Mouse (Mus musculus) forebrain, embryonic 12.5 days (tissue): ENCODE measurements around the gene Rasgef1b. TPM values are rescaled to one million over a fixed set of nuclear protein-coding genes. Genes with fewer than 3 reads are reported as not detected.
A peak's percentile ranks its signal among the peaks of the same experiment; 100 is the strongest.

ENCODE experiments used
- ATAC-seq: fragments of 200-750 bp; cut with Nextera tagmentation; 2 replicates; pipeline ENCODE4 v1.8.0; 2017; ENCODE audit warnings: moderate TSS enrichment; ENCODE audit not compliant: low FRiP score
- H3K27ac ChIP-seq: fragments of 300-500 bp; sonication (generic); 2 replicates; pipeline ENCODE4 v1.5.1; 2016; ENCODE audit warnings: mild to moderate bottlenecking
- H3K27me3 ChIP-seq: fragments of 300-500 bp; sonication (generic); 2 replicates; pipeline ENCODE4 v1.6.1; 2016; ENCODE audit warnings: mild to moderate bottlenecking
- H3K36me3 ChIP-seq: fragments of 300-500 bp; sonication (generic); replicated peaks from 2 replicates; pipeline ENCODE4 v1.6.1; 2016; ENCODE audit warnings: mild to moderate bottlenecking
- H3K4me1 ChIP-seq: fragments of 300-500 bp; sonication (generic); 2 replicates; pipeline ENCODE4 v1.6.1; 2016
- H3K4me2 ChIP-seq: fragments of 300-500 bp; sonication (generic); 2 replicates; pipeline ENCODE4 v1.6.1; 2016; ENCODE audit warnings: mild to moderate bottlenecking, moderate library complexity
- H3K4me3 ChIP-seq: fragments of 300-500 bp; sonication (generic); replicated peaks from 2 replicates; pipeline ENCODE4 v1.5.1; 2016; ENCODE audit warnings: mild to moderate bottlenecking
- H3K9ac ChIP-seq: fragments of 300-500 bp; sonication (generic); 2 replicates; pipeline ENCODE4 v1.6.1; 2016; ENCODE audit warnings: mild to moderate bottlenecking
- H3K9me3 ChIP-seq: fragments of 300-500 bp; sonication (generic); 2 replicates; pipeline ENCODE4 v1.6.1; 2016
- WGBS: fragments of 180-500 bp; shearing (Covaris S2); methylation state at CpG from one replicate; pipeline ENCODE4 v1.1.7; 2016; 5-methylcytosine and 5-hydroxymethylcytosine counted together
- polyA plus RNA-seq: library from polyadenylated mRNA; unstranded; fragments of >200 nt; fragmentation: Nextera tagmentation; extraction: Ambion mirVana; gene quantifications from 2 replicates; pipeline ENCODE4 v1.2.1, GENCODE M21; 2016

The Rasgef1b gene
- polyA plus RNA-seq, 1 experiment from 2014 or later: 36.6 TPM

- Histone ChIP-seq H3K4me2 (no peak overlapping the region), H3K9me3 (no peaks in the 10 kb centered on the region), H3K4me3 (no peak overlapping the region), H3K27me3 (peaks cover 18% of the 10 kb centered on the region; the same call in 1 of the 2 replicates), H3K27ac (0 out of 2 replicates have a peak overlapping the region, but pooled peaks have one; percentile 36), H3K36me3 (no peaks in the 10 kb centered on the region), H3K4me1 (peaks cover 29% of the 10 kb centered on the region), H3K9ac (no peak overlapping the region)
- 0 out of 2 replicates have a peak, but pooled peaks have one; percentile 39 for ATAC-seq
- 50% methylated on average over 1 of the region's 1 CpGs for WGBS
Measured at GRCm38 (mm10) chr5:99496157-99496453, 232.8 kb downstream of the Rasgef1b start.

- no peak overlapping the region for H3K4me3 ChIP-seq
- no peak overlapping the region for H3K9ac ChIP-seq
- no peaks in the 10 kb centered on the region for H3K9me3 ChIP-seq
- peaks cover 29% of the 10 kb centered on the region for H3K4me1 ChIP-seq
- H3K36me3 ChIP-seq: no peaks in the 10 kb centered on the region
- WGBS: 79% methylated on average over 10 of the region's 10 CpGs
- H3K4me2 ChIP-seq: no peak overlapping the region
- 0 out of 2 replicates have a peak overlapping the region, but pooled peaks have one; percentile 36 for H3K27ac ChIP-seq
- H3K27me3 ChIP-seq: peaks cover 18% of the 10 kb centered on the region; the same call in 1 of the 2 replicates
- 0 out of 2 replicates have a peak, but pooled peaks have one; percentile 20 for ATAC-seq
Measured at GRCm38 (mm10) chr5:99495354-99496156, 233.3 kb downstream of the Rasgef1b start.

- Histone ChIP-seq H3K4me3 (no peak overlapping the region), H3K27ac (no peak overlapping the region), H3K27me3 (peaks cover 32% of the 10 kb centered on the region), H3K36me3 (no peaks in the 10 kb centered on the region), H3K9me3 (no peaks in the 10 kb centered on the region), H3K4me2 (no peak overlapping the region), H3K4me1 (peaks cover 29% of the 10 kb centered on the region), H3K9ac (no peak overlapping the region)
- 70% methylated on average over 9 of the region's 9 CpGs for WGBS
- no peak for ATAC-seq
Measured at GRCm38 (mm10) chr5:99493861-99494260, 235.0 kb downstream of the Rasgef1b start.

- no peaks in the 10 kb centered on the region for H3K36me3 ChIP-seq
- H3K27me3 ChIP-seq: peaks cover 39% of the 10 kb centered on the region
- no peak overlapping the region for H3K4me3 ChIP-seq
- ATAC-seq: no peak
- H3K4me2 ChIP-seq: no peak overlapping the region
- 78% methylated on average over 3 of the region's 3 CpGs for WGBS
- H3K9ac ChIP-seq: no peak overlapping the region
- H3K9me3 ChIP-seq: no peaks in the 10 kb centered on the region
- H3K27ac ChIP-seq: no peak overlapping the region
- peaks cover 29% of the 10 kb centered on the region for H3K4me1 ChIP-seq
Measured at GRCm38 (mm10) chr5:99493017-99493416, 235.8 kb downstream of the Rasgef1b start.

GRCm38 (mm10) chr5:99488479-99489158 is 240.2 kb downstream of the Rasgef1b start:
- 91% methylated on average over 6 of the region's 6 CpGs for WGBS
- Histone ChIP-seq H3K9ac (no peak overlapping the region), H3K27me3 (peaks cover 51% of the 10 kb centered on the region), H3K4me2 (no peak overlapping the region), H3K4me1 (peaks cover 9% of the 10 kb centered on the region), H3K9me3 (no peaks in the 10 kb centered on the region), H3K4me3 (no peak overlapping the region), H3K36me3 (no peaks in the 10 kb centered on the region), H3K27ac (no peak overlapping the region)
- ATAC-seq: no peak

- no peak overlapping the region for H3K4me2 ChIP-seq
- WGBS: 34% methylated on average over 5 of the region's 5 CpGs
- H3K9ac ChIP-seq: no peak overlapping the region
- no peaks in the 10 kb centered on the region for H3K9me3 ChIP-seq
- peak; percentile 77 for ATAC-seq
- no peaks in the 10 kb centered on the region for H3K36me3 ChIP-seq
- H3K27me3 ChIP-seq: peaks cover 62% of the 10 kb centered on the region
- no peak overlapping the region for H3K27ac ChIP-seq
- H3K4me1 ChIP-seq: peaks cover 5% of the 10 kb centered on the region
- no peak overlapping the region for H3K4me3 ChIP-seq
Measured at GRCm38 (mm10) chr5:99487009-99487858, 241.6 kb downstream of the Rasgef1b start.

GRCm38 (mm10) chr5:99483162-99483561 is 245.7 kb downstream of the Rasgef1b start:
- Histone ChIP-seq H3K4me2 (no peak overlapping the region), H3K9ac (no peak overlapping the region), H3K27me3 (peaks cover 52% of the 10 kb centered on the region), H3K9me3 (no peaks in the 10 kb centered on the region), H3K27ac (no peak overlapping the region), H3K4me3 (no peak overlapping the region), H3K36me3 (no peaks in the 10 kb centered on the region), H3K4me1 (peaks cover 32% of the 10 kb centered on the region)
- no peak for ATAC-seq
- 76% methylated on average over 5 of the region's 5 CpGs for WGBS

GRCm38 (mm10) chr5:99482524-99482923 is 246.3 kb downstream of the Rasgef1b start:
- no peak for ATAC-seq
- Histone ChIP-seq H3K27ac (no peak overlapping the region), H3K4me2 (no peak overlapping the region), H3K9me3 (no peaks in the 10 kb centered on the region), H3K9ac (no peak overlapping the region), H3K4me1 (peaks cover 36% of the 10 kb centered on the region), H3K27me3 (peaks cover 58% of the 10 kb centered on the region), H3K36me3 (no peaks in the 10 kb centered on the region), H3K4me3 (no peak overlapping the region)
- 90% methylated on average over 6 of the region's 6 CpGs for WGBS

- Histone ChIP-seq H3K27ac (no peak overlapping the region), H3K4me1 (peaks cover 35% of the 10 kb centered on the region), H3K36me3 (no peaks in the 10 kb centered on the region), H3K9me3 (no peaks in the 10 kb centered on the region), H3K4me2 (no peak overlapping the region), H3K9ac (no peak overlapping the region), H3K27me3 (peaks cover 63% of the 10 kb centered on the region), H3K4me3 (no peak overlapping the region)
- WGBS: 94% methylated on average over 7 of the region's 7 CpGs
- no peak for ATAC-seq
Measured at GRCm38 (mm10) chr5:99482016-99482415, 246.8 kb downstream of the Rasgef1b start.

GRCm38 (mm10) chr5:99480078-99481031 is 248.5 kb downstream of the Rasgef1b start:
- Histone ChIP-seq H3K4me2 (peak overlapping the region; percentile 41), H3K9me3 (no peaks in the 10 kb centered on the region), H3K27ac (peak overlapping the region; percentile 83), H3K4me3 (no peak overlapping the region), H3K9ac (0 out of 2 replicates have a peak overlapping the region, but pooled peaks have one; percentile 30), H3K4me1 (peaks cover 31% of the 10 kb centered on the region), H3K36me3 (no peaks in the 10 kb centered on the region), H3K27me3 (peaks cover 65% of the 10 kb centered on the region)
- 48% methylated on average over 6 of the region's 6 CpGs for WGBS
- no peak for ATAC-seq
